Mouse (Mus musculus) B cell, adult 67 days (primary cell): Measurements from ENCODE around the gene Gm10439. TPM values are rescaled to one million over a fixed set of nuclear protein-coding genes. Genes with fewer than 3 reads are reported as not detected.

Experiments
- total RNA-seq, 2 experiments: library from RNA; stranded (reverse); gene quantifications; 4 replicates each; pipeline ENCODE4 v1.2.4; 2023

Gene Gm10439
- not detected for total RNA-seq

GRCm38 (mm10) chrX:149594270-149594669 is at the start of gene Gm10439:
TSS of gene Gm10439 (plus strand) at chrX:149594570.

Other genes with a start within 250 kb of the Gm10439 start
- gene Gm15085, start 147.0 kb upstream of the Gm10439 start, total RNA-seq: not detected
- gene Gm15097, start 189.9 kb downstream of the Gm10439 start, total RNA-seq: not detected